Comparison of ENCODE assay signal across 8 mouse cellular contexts in genomic region chr19:46396686-46397435, GRCm38 (mm10). TPM values are rescaled to one million over a fixed set of nuclear protein-coding genes. Genes with fewer than 3 reads are reported as not detected.
DNase-seq lines count a peak whose midpoint lies in the region; ATAC-seq lines count a peak whose summit lies in the region.

Gene Sufu (plus strand): TSS chr19:46396896.

- H3K4me1 ChIP-seq in megakaryocyte, embryonic 14.5 days: peaks cover 49% of the 10 kb centered on the region

- H3K9me3 ChIP-seq in megakaryocyte, embryonic 14.5 days: no peaks in the 10 kb centered on the region

- peak within 1 kb of the TSS; percentile 98 for H3K4me3 ChIP-seq in megakaryocyte, embryonic 14.5 days (replicated peaks)

- DNase-seq in ZHBTc4 (ENCODE audit: low read depth, low spot score): peak; percentile 100
- DNase-seq in gastrocnemius, adult 8-10 months (ENCODE audit: low spot score in 2 of 2): peak; percentile 98
- DNase-seq in hindlimb bud, embryonic 11.5 days (ENCODE audit: extremely low spot score, low read depth, low spot score): peak; percentile 97
- DNase-seq in left cerebral cortex, adult 8-10 months (ENCODE audit: low spot score in 2 of 2): peak; percentile 95 to 98
- peak; percentile 99 for DNase-seq in right cerebral cortex, postnatal 10 days (ENCODE audit: low spot score in 2 of 2)
- DNase-seq in urinary bladder, postnatal 25 days (ENCODE audit: low spot score): peak; percentile 96

- peak; percentile 82 for ATAC-seq in common myeloid progenitor, adult 5-6 weeks (replicated peaks; ENCODE audit: low read depth, poor library complexity, severe bottlenecking)

- peaks cover 26% of the 10 kb centered on the region for H3K36me3 ChIP-seq in megakaryocyte, embryonic 14.5 days (replicated peaks; ENCODE audit: low read length)

- H3K27me3 ChIP-seq in megakaryocyte, embryonic 14.5 days (replicated peaks): no peaks in the 10 kb centered on the region

RNA-seq across cellular contexts. Expression of gene Sufu, which starts in this region (rescaled TPM):
- 22.2 and 30.2 TPM in 2 replicates for total RNA-seq in common myeloid progenitor, adult 5-6 weeks (2017)
- total RNA-seq in gastrocnemius, adult 8-10 months (2022): 1 to 10 TPM; 4.5 to 5.7 (median 5.3) TPM
- 10 to 100 TPM; 15.8 to 20.0 (median 19.7) TPM for total RNA-seq in left cerebral cortex, adult 8-10 months (2022)
- 8.7 and 23.5 TPM in 2 replicates for polyA plus RNA-seq in megakaryocyte, embryonic 14.5 days (2012; ENCODE audit: insufficient read depth, low replicate concordance)

Comparison
In these comparisons a context has a peak if more than half of its experiments do, and no peak if none do; other contexts are left out.
1. Peak in every context shown above with its lines: DNase-seq, ATAC-seq and H3K4me3 ChIP-seq.